Mouse (Mus musculus) heart, adult 2 months (tissue): ENCODE measurements around the gene Fgfr2. TPM values are rescaled to one million over a fixed set of nuclear protein-coding genes. Genes with fewer than 3 reads are reported as not detected.

Experiments
- DNase-seq, 2 experiments: peaks; one replicate each; pipeline ENCODE4 v3.0.0; 2021
- H3K27ac ChIP-seq: fragments of 200-600 bp; 2 replicates; pipeline ENCODE4 v1.8.1; 2022
- H3K27me3 ChIP-seq: fragments of 200-500 bp; 2 replicates; pipeline ENCODE4 v1.6.1; 2012; ENCODE audit warnings: mild to moderate bottlenecking, low read length, inconsistent platforms, mixed read lengths; ENCODE audit not compliant: control insufficient read depth, insufficient read depth
- H3K36me3 ChIP-seq: fragments of 200-500 bp; 2 replicates; pipeline ENCODE4 v1.6.1; 2012; ENCODE audit warnings: low read length, inconsistent platforms; ENCODE audit not compliant: control insufficient read depth, insufficient read depth
- H3K4me1 ChIP-seq: fragments of 200-500 bp; 2 replicates; pipeline ENCODE4 v1.6.1; 2011; ENCODE audit warnings: low read length; ENCODE audit not compliant: control insufficient read depth, insufficient read depth
- H3K4me3 ChIP-seq: fragments of 200-600 bp; 2 replicates; pipeline ENCODE4 v1.8.1; 2022
- H3K79me2 ChIP-seq: fragments of 200-500 bp; replicated peaks from 2 replicates; pipeline ENCODE4 v1.6.1; 2012; ENCODE audit warnings: mild to moderate bottlenecking, inconsistent platforms, low read length, moderate library complexity, mixed read lengths; ENCODE audit not compliant: control insufficient read depth, insufficient read depth
- H3K9ac ChIP-seq: fragments of 200-500 bp; 2 replicates; pipeline ENCODE4 v1.6.1; 2012; ENCODE audit warnings: low read depth, mild to moderate bottlenecking, control low read depth, inconsistent platforms, low read length, mixed read lengths
- CTCF ChIP-seq: fragments of 200-600 bp; IDR thresholded peaks from 2 replicates; pipeline ENCODE4 v1.8.1; 2022; ENCODE audit warnings: antibody characterized with exemption, mild to moderate bottlenecking, moderate library complexity
- EP300 ChIP-seq: fragments of 200-500 bp; IDR thresholded peaks from 2 replicates; pipeline ENCODE4 v1.6.1; 2011; ENCODE audit warnings: low read depth, low read length, control low read depth; ENCODE audit not compliant: insufficient read depth
- POLR2A ChIP-seq: fragments of 200-500 bp; IDR thresholded peaks from 2 replicates; pipeline ENCODE4 v1.6.1; 2011; ENCODE audit warnings: mild to moderate bottlenecking, low read depth, low read length, control low read depth; ENCODE audit not compliant: insufficient read depth
- WGBS: fragments of 180-500 bp; shearing (Covaris S2); methylation state at CpG from one replicate; pipeline ENCODE4 v1.1.7; 2018; 5-methylcytosine and 5-hydroxymethylcytosine counted together
- intact Hi-C: fragments of 180-260 bp; cut with DNase I; formaldehyde crosslinking; loops from one replicate; pipeline ENCODE4 v1.15.1; 2025
- polyA plus RNA-seq: library from polyadenylated mRNA; depleted of rRNA; stranded (reverse); fragments of >200 nt; gene quantifications from 2 replicates; pipeline ENCODE4 v1.2.3, GENCODE M21; 2012
- total RNA-seq, 2 experiments: library from RNA; stranded (reverse); gene quantifications; 2 replicates each; pipeline ENCODE4 v1.2.3; 2021

Gene Fgfr2
- total and polyA plus RNA-seq, 3 experiments = 1.1 to 2.0 (median 1.3) TPM

- DNase-seq = no peak
- H3K4me1 ChIP-seq = no peaks in the 10 kb centered on the region
- no peaks in the 10 kb centered on the region for H3K36me3 ChIP-seq
- intact Hi-C loops = no loop called here
- no peaks in the 10 kb centered on the region for H3K79me2 ChIP-seq
- H3K27ac ChIP-seq = no peak overlapping the region
- H3K4me3 ChIP-seq = no peak overlapping the region
- peaks cover 7% of the 10 kb centered on the region for H3K27me3 ChIP-seq
- no peak overlapping the region for H3K9ac ChIP-seq
- 16% methylated on average over 3 of the region's 3 CpGs for WGBS
- no peak for TF ChIP-seq POLR2A
- TF ChIP-seq EP300 = no peak
- no peak for TF ChIP-seq CTCF
These were observed 1152.9 kb downstream of the Fgfr2 start for GRCm38 (mm10) chr7:131970255-131970654.

GRCm38 (mm10) chr7:131966916-131967494 lies 1156.1 kb downstream of the Fgfr2 start:
- no peaks in the 10 kb centered on the region for H3K4me1 ChIP-seq
- no peak overlapping the region for H3K27ac ChIP-seq
- no peak overlapping the region for H3K4me3 ChIP-seq
- intact Hi-C loops = no loop called here
- no peak for DNase-seq
- H3K9ac ChIP-seq = no peak overlapping the region
- no peak for TF ChIP-seq EP300
- TF ChIP-seq CTCF = no peak
- TF ChIP-seq POLR2A = no peak
- no peaks in the 10 kb centered on the region for H3K79me2 ChIP-seq
- H3K27me3 ChIP-seq = peaks cover 7% of the 10 kb centered on the region
- no peaks in the 10 kb centered on the region for H3K36me3 ChIP-seq
- WGBS = 11% methylated on average over 54 of the region's 57 CpGs

- Histone ChIP-seq H3K4me1 (no peaks in the 10 kb centered on the region), H3K36me3 (no peaks in the 10 kb centered on the region), H3K79me2 (no peaks in the 10 kb centered on the region), H3K27me3 (peaks cover 7% of the 10 kb centered on the region), H3K27ac (no peak within 1 kb of the TSS), H3K4me3 (no peak within 1 kb of the TSS), H3K9ac (no peak within 1 kb of the TSS)
- no peak for TF ChIP-seq CTCF
- TF ChIP-seq EP300 = no peak
- TF ChIP-seq POLR2A = no peak
- DNase-seq = no peak
- intact Hi-C loops = no loop called here
- 5% methylated on average over 32 of the region's 32 CpGs for WGBS
These were observed 1156.9 kb downstream of the Fgfr2 start, which contains the start of gene Gpr26 for GRCm38 (mm10) chr7:131966023-131966915. Gpr26 (plus strand) TSS chr7:131966460.

- peak in 1 of 2 experiments; percentile 39 for DNase-seq
- no peaks in the 10 kb centered on the region for H3K4me1 ChIP-seq
- WGBS = 23% methylated on average over 6 of the region's 6 CpGs
- no peaks in the 10 kb centered on the region for H3K79me2 ChIP-seq
- no peak overlapping the region for H3K9ac ChIP-seq
- H3K36me3 ChIP-seq = no peaks in the 10 kb centered on the region
- no peak overlapping the region for H3K4me3 ChIP-seq
- no peak overlapping the region for H3K27ac ChIP-seq
- intact Hi-C loops = no loop called here
- TF ChIP-seq CTCF (no peak), EP300 (no peak), POLR2A (no peak)
- no peaks in the 10 kb centered on the region for H3K27me3 ChIP-seq
These were observed 1162.6 kb downstream of the Fgfr2 start for GRCm38 (mm10) chr7:131960551-131960950.

GRCm38 (mm10) chr7:131958705-131959104 lies 1164.4 kb downstream of the Fgfr2 start:
- Histone ChIP-seq H3K9ac (no peak overlapping the region), H3K4me1 (no peaks in the 10 kb centered on the region), H3K27me3 (no peaks in the 10 kb centered on the region), H3K27ac (no peak overlapping the region), H3K36me3 (no peaks in the 10 kb centered on the region), H3K79me2 (no peaks in the 10 kb centered on the region), H3K4me3 (no peak overlapping the region)
- DNase-seq = no peak
- no peak for TF ChIP-seq POLR2A
- no peak for TF ChIP-seq EP300
- TF ChIP-seq CTCF = no peak
- intact Hi-C loops = no loop called here
- WGBS = 17% methylated on average over 1 of the region's 1 CpGs

GRCm38 (mm10) chr7:131953402-131953801 lies 1169.7 kb downstream of the Fgfr2 start:
- no peaks in the 10 kb centered on the region for H3K4me1 ChIP-seq
- no peak overlapping the region for H3K4me3 ChIP-seq
- TF ChIP-seq EP300 (no peak), CTCF (no peak), POLR2A (no peak)
- no peak for DNase-seq
- H3K27ac ChIP-seq = no peak overlapping the region
- intact Hi-C loops = no loop called here
- H3K27me3 ChIP-seq = no peaks in the 10 kb centered on the region
- no peak overlapping the region for H3K9ac ChIP-seq
- H3K79me2 ChIP-seq = no peaks in the 10 kb centered on the region
- WGBS = 69% methylated on average over 3 of the region's 3 CpGs
- H3K36me3 ChIP-seq = no peaks in the 10 kb centered on the region
